Mouse (Mus musculus): ENCODE measurements around the gene Syt14. TPM values are rescaled to one million over a fixed set of nuclear protein-coding genes. Genes with fewer than 3 reads are reported as not detected.

The Syt14 gene
- polyA plus RNA-seq, 1 experiment from 2014 or later, result 10.9 TPM

DNA sequence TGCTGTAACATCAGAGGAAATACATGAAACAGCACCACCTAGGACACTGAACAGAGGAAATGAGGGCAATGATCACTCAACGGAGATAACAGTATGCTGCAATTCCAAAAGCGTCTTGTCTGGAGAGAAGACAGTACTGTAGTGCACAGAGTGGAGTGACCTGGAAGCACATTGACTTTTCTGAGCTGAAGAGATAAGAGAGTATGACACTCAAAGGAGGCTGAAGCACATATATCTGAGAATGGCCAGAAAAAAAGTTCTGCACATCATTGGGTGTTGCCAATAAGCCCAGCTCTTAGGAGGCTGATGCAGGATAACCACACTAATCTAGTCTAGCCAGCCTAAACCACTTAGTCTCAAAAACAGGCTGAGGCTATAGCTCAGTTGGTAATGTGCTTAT, 34.0 kb downstream of the Syt14 start:
- Histone ChIP-seq H3K36me3 (ENCODE audit: control insufficient read depth, insufficient read depth, low read length) (no peaks in the 10 kb centered on the region), H3K4me3 (replicated peaks; ENCODE audit: low read depth, low read length) (no peak overlapping the region)

DNA sequence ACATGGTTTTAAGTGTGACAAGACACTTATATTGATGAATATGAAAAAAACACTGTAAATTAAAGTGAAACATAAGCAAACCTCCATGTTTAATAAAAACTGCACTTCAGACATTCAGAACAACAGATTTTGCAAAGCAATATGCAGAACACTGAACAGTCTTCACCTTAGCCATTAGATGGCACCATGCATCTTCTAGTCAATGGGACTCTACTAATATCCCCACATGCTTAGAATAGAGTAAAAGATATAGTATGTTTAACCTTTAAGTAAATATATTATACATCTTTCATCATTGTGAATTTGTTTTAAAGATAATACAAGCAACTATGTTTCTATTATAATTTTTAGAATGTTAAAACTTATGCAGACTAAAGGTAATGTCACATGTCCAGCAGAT, 34.7 kb downstream of the Syt14 start:
- no peak overlapping the region for H3K9ac ChIP-seq (replicated peaks; ENCODE audit: low read length)
- H3K9me3 ChIP-seq (ENCODE audit: control insufficient read depth, low read length), result no peaks in the 10 kb centered on the region
- H3K4me1 ChIP-seq (ENCODE audit: control insufficient read depth, insufficient read depth, low read length), result no peaks in the 10 kb centered on the region
- DNase-seq (peak; percentile 60), ATAC-seq (ENCODE audit: low FRiP score, low TSS enrichment) (no peak)
- H3K27me3 ChIP-seq (ENCODE audit: control insufficient read depth, insufficient read depth, low read length), result no peaks in the 10 kb centered on the region
- H3K4me2 ChIP-seq (ENCODE audit: low read length), result no peak overlapping the region
- H3K36me3 ChIP-seq (ENCODE audit: control insufficient read depth, insufficient read depth, low read length), result no peaks in the 10 kb centered on the region
- no peak overlapping the region for H3K4me3 ChIP-seq (replicated peaks; ENCODE audit: low read depth, low read length)
- H3K27ac ChIP-seq (replicated peaks; ENCODE audit: low read depth, low read length), result no peak overlapping the region

More for the DNA sequence above, 34.0 kb downstream of the Syt14 start:
- DNase-seq (no peak), ATAC-seq (ENCODE audit: low FRiP score, low TSS enrichment) (no peak)
- Histone ChIP-seq H3K9ac (replicated peaks; ENCODE audit: low read length) (no peak overlapping the region), H3K27me3 (ENCODE audit: control insufficient read depth, insufficient read depth, low read length) (no peaks in the 10 kb centered on the region), H3K9me3 (ENCODE audit: control insufficient read depth, low read length) (no peaks in the 10 kb centered on the region), H3K4me1 (ENCODE audit: control insufficient read depth, insufficient read depth, low read length) (no peaks in the 10 kb centered on the region), H3K4me2 (ENCODE audit: low read length) (no peak overlapping the region), H3K27ac (replicated peaks; ENCODE audit: low read depth, low read length) (no peak overlapping the region)
- WGBS, result 85% methylated on average over 2 of the region's 2 CpGs

DNA sequence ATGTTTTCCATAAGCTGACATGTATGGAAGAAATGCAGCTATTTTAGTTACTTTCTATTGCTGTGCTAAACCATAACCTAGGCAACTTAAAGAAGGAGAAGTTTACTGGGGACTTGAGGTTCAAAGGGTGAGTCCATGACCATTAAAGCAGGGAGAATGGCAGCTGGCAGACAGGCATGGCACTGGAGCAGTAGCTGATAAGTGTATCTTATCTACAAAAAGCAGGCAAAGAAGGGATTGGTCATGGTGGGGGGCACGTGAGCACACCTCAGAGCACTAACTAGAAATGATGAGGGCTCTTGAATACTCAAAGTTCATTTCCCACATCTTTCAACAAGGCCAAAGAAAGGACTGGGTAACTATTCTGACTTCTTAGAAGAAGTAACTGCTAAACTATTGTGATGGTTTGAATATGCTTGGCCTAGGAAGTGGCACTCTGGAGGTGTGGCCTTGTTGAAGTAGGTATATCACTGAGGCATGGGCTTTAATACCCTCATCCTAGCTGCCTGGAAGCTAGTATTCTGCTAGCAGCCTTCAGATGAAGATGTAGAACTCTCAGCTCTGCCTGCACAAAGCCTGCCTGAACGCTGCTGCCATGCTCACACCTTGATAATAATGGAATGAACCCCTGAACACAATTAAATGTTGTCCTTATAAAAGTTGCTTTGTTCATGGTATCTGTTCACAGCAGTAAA, 41.2 kb downstream of the Syt14 start:
- Histone ChIP-seq H3K9me3 (ENCODE audit: control insufficient read depth, low read length) (no peaks in the 10 kb centered on the region), H3K4me2 (ENCODE audit: low read length) (no peak overlapping the region), H3K4me1 (ENCODE audit: control insufficient read depth, insufficient read depth, low read length) (no peaks in the 10 kb centered on the region), H3K27ac (replicated peaks; ENCODE audit: low read depth, low read length) (no peak overlapping the region), H3K9ac (replicated peaks; ENCODE audit: low read length) (no peak overlapping the region), H3K27me3 (ENCODE audit: control insufficient read depth, insufficient read depth, low read length) (no peaks in the 10 kb centered on the region), H3K4me3 (replicated peaks; ENCODE audit: low read depth, low read length) (no peak overlapping the region), H3K36me3 (ENCODE audit: control insufficient read depth, insufficient read depth, low read length) (no peaks in the 10 kb centered on the region)
- ATAC-seq (ENCODE audit: low FRiP score, low TSS enrichment), result no peak
- 81% methylated on average over 2 of the region's 2 CpGs for WGBS
- DNase-seq, result no peak

DNA sequence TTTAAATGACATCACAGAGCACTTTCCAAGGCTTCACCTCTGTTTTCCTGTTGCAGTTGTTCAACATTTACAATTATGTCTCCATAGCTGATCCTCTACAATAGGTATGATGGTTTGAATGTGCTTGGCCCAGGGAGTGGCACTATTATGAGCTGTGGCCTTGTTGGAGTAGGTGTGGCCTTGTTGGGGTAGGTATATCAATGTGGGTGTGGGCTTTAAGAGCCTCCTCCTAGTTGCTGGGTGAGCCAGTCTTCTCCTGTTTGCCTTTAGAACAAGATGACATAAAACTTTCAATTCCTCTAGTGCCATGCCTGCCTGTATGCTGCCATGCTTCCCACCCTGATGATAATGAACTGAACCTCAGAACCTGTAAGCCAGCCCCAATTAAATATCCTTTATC, 42.1 kb downstream of the Syt14 start:
- no peak for ATAC-seq (ENCODE audit: low FRiP score, low TSS enrichment)
- no peak for DNase-seq
- Histone ChIP-seq H3K36me3 (ENCODE audit: control insufficient read depth, insufficient read depth, low read length) (no peaks in the 10 kb centered on the region), H3K4me2 (ENCODE audit: low read length) (no peak overlapping the region), H3K9me3 (ENCODE audit: control insufficient read depth, low read length) (no peaks in the 10 kb centered on the region), H3K9ac (replicated peaks; ENCODE audit: low read length) (no peak overlapping the region), H3K27ac (replicated peaks; ENCODE audit: low read depth, low read length) (no peak overlapping the region), H3K4me1 (ENCODE audit: control insufficient read depth, insufficient read depth, low read length) (no peaks in the 10 kb centered on the region), H3K4me3 (replicated peaks; ENCODE audit: low read depth, low read length) (no peak overlapping the region), H3K27me3 (ENCODE audit: control insufficient read depth, insufficient read depth, low read length) (no peaks in the 10 kb centered on the region)

DNA sequence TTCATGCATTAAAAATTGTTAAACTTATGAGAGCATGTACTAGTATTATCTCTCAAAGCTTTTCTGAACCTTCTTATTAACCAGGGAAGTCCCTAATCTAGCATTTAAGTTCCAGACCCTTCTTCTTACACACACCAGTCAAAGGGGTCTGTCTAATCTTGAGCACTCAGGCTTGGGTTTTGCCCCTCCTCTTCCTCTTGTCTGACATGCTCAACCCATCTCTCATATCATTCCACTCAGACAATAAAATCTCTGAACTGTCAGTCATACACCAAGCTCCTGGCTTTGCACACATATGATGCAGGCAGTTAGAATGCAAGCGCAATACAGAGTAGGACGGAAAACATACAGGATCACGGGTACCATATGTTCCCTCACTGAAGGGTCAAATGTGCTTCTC, 48.4 kb downstream of the Syt14 start:
- Histone ChIP-seq H3K4me3 (replicated peaks; ENCODE audit: low read depth, low read length) (no peak overlapping the region), H3K4me2 (ENCODE audit: low read length) (no peak overlapping the region), H3K9me3 (ENCODE audit: control insufficient read depth, low read length) (no peaks in the 10 kb centered on the region), H3K36me3 (ENCODE audit: control insufficient read depth, insufficient read depth, low read length) (no peaks in the 10 kb centered on the region), H3K9ac (replicated peaks; ENCODE audit: low read length) (no peak overlapping the region), H3K4me1 (ENCODE audit: control insufficient read depth, insufficient read depth, low read length) (no peaks in the 10 kb centered on the region), H3K27ac (replicated peaks; ENCODE audit: low read depth, low read length) (no peak overlapping the region), H3K27me3 (ENCODE audit: control insufficient read depth, insufficient read depth, low read length) (no peaks in the 10 kb centered on the region)
- DNase-seq (no peak), ATAC-seq (ENCODE audit: low FRiP score, low TSS enrichment) (no peak)
- 92% methylated on average over 3 of the region's 3 CpGs for WGBS

DNA sequence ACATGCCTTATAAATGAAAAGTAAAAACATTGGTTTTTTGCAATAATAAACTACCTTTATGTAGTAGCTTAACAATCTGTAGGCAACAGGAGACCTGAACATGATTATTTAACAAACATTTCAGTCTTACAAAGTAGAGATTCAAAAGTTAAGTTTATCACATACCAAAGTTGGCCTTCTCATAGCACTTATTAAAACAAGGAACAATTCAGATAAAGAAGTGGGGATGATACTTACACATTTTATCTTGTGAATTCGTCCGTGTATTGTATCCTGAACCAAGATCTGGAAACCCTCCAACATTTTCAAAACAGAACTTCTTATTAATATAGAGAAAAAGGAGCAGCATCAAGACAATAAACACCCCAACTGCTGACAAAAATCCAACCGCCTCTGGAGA, 49.1 kb downstream of the Syt14 start:
- Histone ChIP-seq H3K4me3 (replicated peaks; ENCODE audit: low read depth, low read length) (no peak overlapping the region), H3K9me3 (ENCODE audit: control insufficient read depth, low read length) (no peaks in the 10 kb centered on the region), H3K4me2 (ENCODE audit: low read length) (no peak overlapping the region), H3K27ac (replicated peaks; ENCODE audit: low read depth, low read length) (no peak overlapping the region), H3K27me3 (ENCODE audit: control insufficient read depth, insufficient read depth, low read length) (no peaks in the 10 kb centered on the region), H3K9ac (replicated peaks; ENCODE audit: low read length) (no peak overlapping the region), H3K36me3 (ENCODE audit: control insufficient read depth, insufficient read depth, low read length) (no peaks in the 10 kb centered on the region), H3K4me1 (ENCODE audit: control insufficient read depth, insufficient read depth, low read length) (no peaks in the 10 kb centered on the region)
- 90% methylated on average over 3 of the region's 3 CpGs for WGBS
- DNase-seq (no peak), ATAC-seq (ENCODE audit: low FRiP score, low TSS enrichment) (no peak)

DNA sequence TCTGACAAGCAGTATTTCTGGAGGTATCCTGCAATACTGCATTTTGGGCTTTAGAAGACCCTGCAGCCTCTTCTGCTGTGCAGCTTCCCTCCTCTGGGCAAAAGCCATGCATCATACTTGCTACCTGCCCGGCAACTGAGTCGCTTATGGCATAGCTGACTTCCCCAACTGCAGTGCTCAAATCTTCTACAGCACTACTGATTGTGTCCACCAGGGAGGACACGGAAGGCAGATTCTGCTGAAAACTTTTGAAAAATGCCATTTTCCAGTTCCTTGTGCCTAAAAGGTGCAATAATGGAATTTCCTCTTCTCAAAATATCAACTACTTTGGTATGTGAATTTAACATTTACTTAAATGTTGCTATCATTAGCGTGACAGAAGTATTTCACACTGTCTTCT, 51.2 kb downstream of the Syt14 start:
- 90% methylated on average over 4 of the region's 4 CpGs for WGBS
- Histone ChIP-seq H3K9ac (replicated peaks; ENCODE audit: low read length) (no peak overlapping the region), H3K27me3 (ENCODE audit: control insufficient read depth, insufficient read depth, low read length) (no peaks in the 10 kb centered on the region), H3K27ac (replicated peaks; ENCODE audit: low read depth, low read length) (no peak overlapping the region), H3K4me1 (ENCODE audit: control insufficient read depth, insufficient read depth, low read length) (no peaks in the 10 kb centered on the region), H3K36me3 (ENCODE audit: control insufficient read depth, insufficient read depth, low read length) (no peaks in the 10 kb centered on the region), H3K4me2 (ENCODE audit: low read length) (no peak overlapping the region), H3K4me3 (replicated peaks; ENCODE audit: low read depth, low read length) (no peak overlapping the region), H3K9me3 (ENCODE audit: control insufficient read depth, low read length) (no peaks in the 10 kb centered on the region)
- no peak for ATAC-seq (ENCODE audit: low FRiP score, low TSS enrichment)
- DNase-seq, result no peak

DNA sequence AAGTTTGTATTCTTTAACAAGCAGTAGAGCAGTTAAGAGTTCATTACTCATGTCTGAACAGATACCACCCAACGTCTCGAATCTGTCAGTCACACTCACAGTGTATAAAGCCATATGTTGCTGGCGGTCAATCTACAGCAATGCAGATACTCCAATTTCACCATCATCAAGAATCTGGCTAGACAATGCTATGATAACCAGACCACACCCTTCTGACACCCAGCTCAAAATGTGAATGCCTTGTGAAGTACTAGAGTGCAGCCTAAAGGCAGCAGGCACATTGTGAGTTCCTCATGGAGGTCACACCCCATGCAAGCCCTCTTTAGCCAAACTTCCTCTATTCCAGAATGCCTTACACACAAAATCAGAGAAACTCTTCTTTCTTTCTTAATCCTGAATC, 53.9 kb downstream of the Syt14 start:
- WGBS, result 91% methylated on average over 3 of the region's 3 CpGs
- ATAC-seq (ENCODE audit: low FRiP score, low TSS enrichment) (no peak), DNase-seq (no peak)
- Histone ChIP-seq H3K4me3 (replicated peaks; ENCODE audit: low read depth, low read length) (no peak overlapping the region), H3K27ac (replicated peaks; ENCODE audit: low read depth, low read length) (no peak overlapping the region), H3K36me3 (ENCODE audit: control insufficient read depth, insufficient read depth, low read length) (no peaks in the 10 kb centered on the region; the same call in 1 of the 2 replicates), H3K9me3 (ENCODE audit: control insufficient read depth, low read length) (no peaks in the 10 kb centered on the region), H3K4me1 (ENCODE audit: control insufficient read depth, insufficient read depth, low read length) (no peaks in the 10 kb centered on the region), H3K9ac (replicated peaks; ENCODE audit: low read length) (no peak overlapping the region), H3K4me2 (ENCODE audit: low read length) (no peak overlapping the region), H3K27me3 (ENCODE audit: control insufficient read depth, insufficient read depth, low read length) (no peaks in the 10 kb centered on the region)

DNA sequence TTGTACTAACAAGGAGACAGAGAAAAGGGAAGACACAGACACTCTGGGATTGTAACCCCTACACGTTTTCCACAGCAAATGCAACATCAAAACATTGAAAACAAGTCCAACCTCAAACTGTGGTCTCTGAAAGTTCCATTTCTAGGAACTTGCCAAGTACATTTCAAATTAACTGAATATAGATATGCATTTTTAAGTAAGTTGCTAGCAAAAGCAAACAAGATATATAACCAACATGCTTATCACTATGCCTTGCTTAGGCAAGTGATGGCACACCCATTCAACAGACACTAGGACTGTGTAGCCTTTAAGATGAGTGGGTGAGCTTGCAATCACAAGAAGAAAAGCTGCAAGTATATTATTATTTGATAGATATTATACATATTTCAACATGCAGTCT, 54.5 kb downstream of the Syt14 start:
- no peak overlapping the region for H3K4me2 ChIP-seq (ENCODE audit: low read length)
- no peaks in the 10 kb centered on the region for H3K4me1 ChIP-seq (ENCODE audit: control insufficient read depth, insufficient read depth, low read length)
- H3K4me3 ChIP-seq (replicated peaks; ENCODE audit: low read depth, low read length), result no peak overlapping the region
- no peak overlapping the region for H3K27ac ChIP-seq (replicated peaks; ENCODE audit: low read depth, low read length)
- no peak for ATAC-seq (ENCODE audit: low FRiP score, low TSS enrichment)
- H3K27me3 ChIP-seq (ENCODE audit: control insufficient read depth, insufficient read depth, low read length), result no peaks in the 10 kb centered on the region
- WGBS, result 83% methylated on average over 1 of the region's 1 CpGs
- DNase-seq, result no peak
- no peaks in the 10 kb centered on the region; the same call in 1 of the 2 replicates for H3K36me3 ChIP-seq (ENCODE audit: control insufficient read depth, insufficient read depth, low read length)
- no peaks in the 10 kb centered on the region for H3K9me3 ChIP-seq (ENCODE audit: control insufficient read depth, low read length)
- H3K9ac ChIP-seq (replicated peaks; ENCODE audit: low read length), result no peak overlapping the region

Measured in midbrain, embryonic 14.5 days (tissue).